Mouse (Mus musculus): ENCODE data around the gene Myh14. TPM values are rescaled to one million over a fixed set of nuclear protein-coding genes. Genes with fewer than 3 reads are reported as not detected.

Myh14 gene
- total and polyA plus RNA-seq, 3 experiments, result 0.09 to 1.5 (median 0.60) TPM

GRCm38 (mm10) chr7:44568803-44569202 lies 101.8 kb downstream of the Myh14 start:
- Histone ChIP-seq H3K27me3 (replicated peaks) (no peaks in the 10 kb centered on the region), H3K36me3 (replicated peaks in 1 of 2; ENCODE audit: control insufficient read depth in 1 of 2, insufficient read depth in 1 of 2, low read length in 1 of 2) (no peaks in the 10 kb centered on the region), H3K79me2 (replicated peaks; ENCODE audit: control insufficient read depth, extremely low read depth, insufficient read depth, poor library complexity, severe bottlenecking) (peaks cover 3% of the 10 kb centered on the region), H3K27ac (ENCODE audit: insufficient read depth, low read depth) (no peak overlapping the region), H3K4me1 (ENCODE audit: control insufficient read depth in 1 of 2, insufficient read depth in 2 of 2) (peaks cover 16 to 48% of the 10 kb centered on the region in 2 experiments), H3K4me3 (replicated peaks in 1 of 3; ENCODE audit: low read depth in 2 of 3, low read length in 2 of 3, poor library complexity in 1 of 3) (no peak overlapping the region), H3K9me3 (replicated peaks; ENCODE audit: low read length) (peaks cover 8% of the 10 kb centered on the region), H3K4me2 (ENCODE audit: insufficient read depth, low read depth, poor library complexity, severe bottlenecking) (no peak overlapping the region), H3K9ac (ENCODE audit: insufficient read depth, low read depth) (no peak overlapping the region)
- TF ChIP-seq JUND (conservative IDR thresholded peaks at IDR 0.05; ENCODE audit: low read depth, low read length) (no peak), BHLHE40 (IDR thresholded peaks at IDR 0.05; ENCODE audit: low read depth, low read length) (peak; percentile 51)
- in situ Hi-C loops (cut with MboI; ENCODE audit: low pct_ligation_motif_present, low pct_unique_long_range_greater_than_20kb, low sequenced_read_pairs), result no loop called here
- dilution Hi-C loops (cut with MboI; ENCODE audit: extremely low pct_ligation_motif_present, extremely low pct_unique_long_range_greater_than_20kb, low sequenced_read_pairs), result no loop called here
- no peak for DNase-seq (ENCODE audit: extremely low read depth)

GRCm38 (mm10) chr7:44565414-44565813 lies 105.2 kb downstream of the Myh14 start:
- Histone ChIP-seq H3K4me2 (ENCODE audit: insufficient read depth, low read depth, poor library complexity, severe bottlenecking) (no peak overlapping the region), H3K4me3 (replicated peaks in 1 of 3; ENCODE audit: low read depth in 2 of 3, low read length in 2 of 3, poor library complexity in 1 of 3) (no peak overlapping the region), H3K79me2 (replicated peaks; ENCODE audit: control insufficient read depth, extremely low read depth, insufficient read depth, poor library complexity, severe bottlenecking) (no peaks in the 10 kb centered on the region), H3K4me1 (ENCODE audit: control insufficient read depth in 1 of 2, insufficient read depth in 2 of 2) (peaks cover 3 to 37% of the 10 kb centered on the region in 2 experiments; a peak in 3 of 4 replicates), H3K9me3 (replicated peaks; ENCODE audit: low read length) (no peaks in the 10 kb centered on the region), H3K36me3 (replicated peaks in 1 of 2; ENCODE audit: control insufficient read depth in 1 of 2, insufficient read depth in 1 of 2, low read length in 1 of 2) (no peaks in the 10 kb centered on the region), H3K9ac (ENCODE audit: insufficient read depth, low read depth) (no peak overlapping the region), H3K27ac (ENCODE audit: insufficient read depth, low read depth) (no peak overlapping the region), H3K27me3 (replicated peaks) (no peaks in the 10 kb centered on the region)
- TF ChIP-seq ZKSCAN1 (IDR thresholded peaks at IDR 0.05; ENCODE audit: borderline replicate concordance, low read depth, low read length) (no peak), TCF12 (IDR thresholded peaks at IDR 0.05; ENCODE audit: low read depth, low read length) (no peak), GABPA (IDR thresholded peaks at IDR 0.05; ENCODE audit: insufficient replicate concordance, low read depth, low read length) (no peak)
- in situ Hi-C loops (cut with MboI; ENCODE audit: low pct_ligation_motif_present, low pct_unique_long_range_greater_than_20kb, low sequenced_read_pairs) (no loop called here), dilution Hi-C loops (cut with MboI; ENCODE audit: extremely low pct_ligation_motif_present, extremely low pct_unique_long_range_greater_than_20kb, low sequenced_read_pairs) (no loop called here)
- no peak for DNase-seq (ENCODE audit: extremely low read depth)

- dilution Hi-C loops (cut with MboI; ENCODE audit: extremely low pct_ligation_motif_present, extremely low pct_unique_long_range_greater_than_20kb, low sequenced_read_pairs), result no loop called here
- Histone ChIP-seq H3K36me3 (replicated peaks in 1 of 2; ENCODE audit: control insufficient read depth in 1 of 2, insufficient read depth in 1 of 2, low read length in 1 of 2) (no peaks in the 10 kb centered on the region), H3K4me2 (ENCODE audit: insufficient read depth, low read depth, poor library complexity, severe bottlenecking) (no peak overlapping the region), H3K27ac (ENCODE audit: insufficient read depth, low read depth) (no peak overlapping the region), H3K79me2 (replicated peaks; ENCODE audit: control insufficient read depth, extremely low read depth, insufficient read depth, poor library complexity, severe bottlenecking) (no peaks in the 10 kb centered on the region), H3K27me3 (replicated peaks) (no peaks in the 10 kb centered on the region), H3K9ac (ENCODE audit: insufficient read depth, low read depth) (no peak overlapping the region), H3K4me1 (ENCODE audit: control insufficient read depth in 1 of 2, insufficient read depth in 2 of 2) (peaks cover 3 to 35% of the 10 kb centered on the region in 2 experiments; a peak in 3 of 4 replicates), H3K4me3 (replicated peaks in 1 of 3; ENCODE audit: low read depth in 2 of 3, low read length in 2 of 3, poor library complexity in 1 of 3) (no peak overlapping the region), H3K9me3 (replicated peaks; ENCODE audit: low read length) (no peaks in the 10 kb centered on the region)
- no peak for DNase-seq (ENCODE audit: extremely low read depth)
- in situ Hi-C loops (cut with MboI; ENCODE audit: low pct_ligation_motif_present, low pct_unique_long_range_greater_than_20kb, low sequenced_read_pairs), result no loop called here
- TF ChIP-seq MAX (IDR thresholded peaks at IDR 0.05; ENCODE audit: low read length), result no peak
- TF ChIP-seq ZKSCAN1 (IDR thresholded peaks at IDR 0.05; ENCODE audit: borderline replicate concordance, low read depth, low read length), result no peak
- TF ChIP-seq JUN (IDR thresholded peaks at IDR 0.05; ENCODE audit: insufficient read depth, low read depth, low read length), result no peak
- TF ChIP-seq ELF1 (IDR thresholded peaks at IDR 0.05; ENCODE audit: low read depth, low read length), result no peak
- no peak for TF ChIP-seq SIN3A (IDR thresholded peaks at IDR 0.05; ENCODE audit: low read length)
- TF ChIP-seq MYC (IDR thresholded peaks at IDR 0.05; ENCODE audit: low read depth, low read length), result no peak
- TF ChIP-seq ETS1 (conservative IDR thresholded peaks at IDR 0.05; ENCODE audit: low read depth, low read length), result no peak
- no peak for TF ChIP-seq CTCF (conservative IDR thresholded peaks at IDR 0.05 in 1 of 2, IDR thresholded peaks at IDR 0.05 in 1 of 2; ENCODE audit: low read depth in 2 of 2, low read length in 2 of 2)
- no peak for TF ChIP-seq IRF4 (IDR thresholded peaks at IDR 0.05; ENCODE audit: low read depth, low read length)
Observed at GRCm38 (mm10) chr7:44564486-44564885, 106.2 kb downstream of the Myh14 start.

Measured in CH12.LX (cell line).